Mouse (Mus musculus): Measurements from ENCODE around the gene Acap3. TPM values are rescaled to one million over a fixed set of nuclear protein-coding genes. Genes with fewer than 3 reads are reported as not detected.

Acap3 gene
- polyA plus RNA-seq, 1 experiment from 2014 or later: 54.6 TPM

- no peaks in the 10 kb centered on the region for H3K27me3 ChIP-seq
- H3K9me3 ChIP-seq: no peaks in the 10 kb centered on the region
- ATAC-seq (ENCODE audit: low FRiP score, low read depth): no peak
- H3K27ac ChIP-seq (replicated peaks): no peak overlapping the region
- WGBS: 95% methylated on average over 6 of the region's 6 CpGs
- H3K4me2 ChIP-seq (replicated peaks): no peak overlapping the region
- no peak overlapping the region for H3K4me3 ChIP-seq
- H3K9ac ChIP-seq (replicated peaks): no peak overlapping the region
- peaks cover 78% of the 10 kb centered on the region for H3K36me3 ChIP-seq
- no peaks in the 10 kb centered on the region for H3K4me1 ChIP-seq
Observed at GRCm38 (mm10) chr4:155955491-155955890, 63.9 kb downstream of the Acap3 start.

Small RNA genes within 50 kb of the gene (microRNA-seq; reads per million reads assigned to microRNA genes)
- gene Gm22991: not detected

Other genes starting within 250 kb of the Acap3 start
- gene Gm10563, start 246.4 kb upstream of the Acap3 start, polyA plus RNA-seq (2016; fragmentation: Nextera tagmentation; extraction: Ambion mirVana): not detected in 2 replicates
- gene Mmp23, start 238.4 kb upstream of the Acap3 start, polyA plus RNA-seq (2016; fragmentation: Nextera tagmentation; extraction: Ambion mirVana): 4.4 and 5.7 TPM in 2 replicates
- 32.7 and 35.0 TPM in 2 replicates for gene Mib2, start 222.6 kb upstream of the Acap3 start, polyA plus RNA-seq (2016; fragmentation: Nextera tagmentation; extraction: Ambion mirVana)
- gene Fndc10, start 197.5 kb upstream of the Acap3 start, polyA plus RNA-seq (2016; fragmentation: Nextera tagmentation; extraction: Ambion mirVana): 5.7 and 7.0 TPM in 2 replicates
- gene Ssu72, start 187.0 kb upstream of the Acap3 start, polyA plus RNA-seq (2016; fragmentation: Nextera tagmentation; extraction: Ambion mirVana): 140 TPM in 2 replicates
- gene Tmem240, start 157.0 kb upstream of the Acap3 start, polyA plus RNA-seq (2016; fragmentation: Nextera tagmentation; extraction: Ambion mirVana): 4.2 and 4.7 TPM in 2 replicates
- 87.1 and 97.3 TPM in 2 replicates for gene Atad3a, start 130.7 kb upstream of the Acap3 start, polyA plus RNA-seq (2016; fragmentation: Nextera tagmentation; extraction: Ambion mirVana)
- 13.9 and 14.6 TPM in 2 replicates for gene Vwa1, start 117.1 kb upstream of the Acap3 start, polyA plus RNA-seq (2016; fragmentation: Nextera tagmentation; extraction: Ambion mirVana)
- gene Tmem88b, start 105.9 kb upstream of the Acap3 start, polyA plus RNA-seq (2016; fragmentation: Nextera tagmentation; extraction: Ambion mirVana): 0.38 and 0.63 TPM in 2 replicates
- not detected in 2 replicates for gene Ankrd65, start 101.4 kb upstream of the Acap3 start, polyA plus RNA-seq (2016; fragmentation: Nextera tagmentation; extraction: Ambion mirVana)
- 207 and 220 TPM in 2 replicates for gene Mrpl20, start 88.9 kb upstream of the Acap3 start, polyA plus RNA-seq (2016; fragmentation: Nextera tagmentation; extraction: Ambion mirVana)
- 206 and 218 TPM in 2 replicates for gene Ccnl2, start 79.3 kb upstream of the Acap3 start, polyA plus RNA-seq (2016; fragmentation: Nextera tagmentation; extraction: Ambion mirVana)
- gene Aurkaip1, start 60.5 kb upstream of the Acap3 start, polyA plus RNA-seq (2016; fragmentation: Nextera tagmentation; extraction: Ambion mirVana): 130 and 136 TPM in 2 replicates
- 31.9 and 36.0 TPM in 2 replicates for gene Mxra8, start 52.1 kb upstream of the Acap3 start, polyA plus RNA-seq (2016; fragmentation: Nextera tagmentation; extraction: Ambion mirVana)
- 8.4 and 9.8 TPM in 2 replicates for gene Dvl1, start 44.4 kb upstream of the Acap3 start, polyA plus RNA-seq (2016; fragmentation: Nextera tagmentation; extraction: Ambion mirVana)
- 0.51 and 0.57 TPM in 2 replicates for gene Tas1r3, start 28.5 kb upstream of the Acap3 start, polyA plus RNA-seq (2016; fragmentation: Nextera tagmentation; extraction: Ambion mirVana)
- gene Cptp, start 22.4 kb upstream of the Acap3 start, polyA plus RNA-seq (2016; fragmentation: Nextera tagmentation; extraction: Ambion mirVana): 21.7 and 23.5 TPM in 2 replicates
- 88.3 and 95.4 TPM in 2 replicates for gene Ints11, start 22.3 kb upstream of the Acap3 start, polyA plus RNA-seq (2016; fragmentation: Nextera tagmentation; extraction: Ambion mirVana)
- gene Pusl1, start within 50 bp of the Acap3 start, polyA plus RNA-seq (2016; fragmentation: Nextera tagmentation; extraction: Ambion mirVana): 47.7 and 51.9 TPM in 2 replicates
- gene Ube2j2, start 52.0 kb downstream of the Acap3 start, polyA plus RNA-seq (2016; fragmentation: Nextera tagmentation; extraction: Ambion mirVana): 159 and 161 TPM in 2 replicates
- gene C1qtnf12, start 70.5 kb downstream of the Acap3 start, polyA plus RNA-seq (2016; fragmentation: Nextera tagmentation; extraction: Ambion mirVana): 16.0 and 18.1 TPM in 2 replicates
- 19.1 and 23.0 TPM in 2 replicates for gene B3galt6, start 100.8 kb downstream of the Acap3 start, polyA plus RNA-seq (2016; fragmentation: Nextera tagmentation; extraction: Ambion mirVana)
- 120 and 130 TPM in 2 replicates for gene Sdf4, start 101.0 kb downstream of the Acap3 start, polyA plus RNA-seq (2016; fragmentation: Nextera tagmentation; extraction: Ambion mirVana)
- 0.52 and 0.77 TPM in 2 replicates for gene Tnfrsf4, start 122.0 kb downstream of the Acap3 start, polyA plus RNA-seq (2016; fragmentation: Nextera tagmentation; extraction: Ambion mirVana)
- gene Tnfrsf18, start 134.3 kb downstream of the Acap3 start, polyA plus RNA-seq (2016; fragmentation: Nextera tagmentation; extraction: Ambion mirVana): 2.2 and 2.4 TPM in 2 replicates
- gene Ttll10, start 167.6 kb downstream of the Acap3 start, polyA plus RNA-seq (2016; fragmentation: Nextera tagmentation; extraction: Ambion mirVana): not detected in 2 replicates
- 59.8 and 60.0 TPM in 2 replicates for gene 9430015G10Rik, start 218.2 kb downstream of the Acap3 start, polyA plus RNA-seq (2016; fragmentation: Nextera tagmentation; extraction: Ambion mirVana)
- gene Rnf223, start 238.7 kb downstream of the Acap3 start, polyA plus RNA-seq (2016; fragmentation: Nextera tagmentation; extraction: Ambion mirVana): 1.1 and 1.2 TPM in 2 replicates

All from midbrain, embryonic 12.5 days (tissue).